Mouse (Mus musculus) urinary bladder, postnatal 0 days (tissue): ENCODE measurements around the gene Rbms2. TPM values are rescaled to one million over a fixed set of nuclear protein-coding genes. Genes with fewer than 3 reads are reported as not detected.
A peak's percentile ranks its signal among the peaks of the same experiment; 100 is the strongest.

Experiments
- microRNA counts: library from miRNA; unstranded; fragments of <30 nt; microRNA quantifications from one replicate; lab custom pipeline; 2016
- microRNA-seq: library from miRNA; unstranded; fragments of <30 nt; microRNA quantifications from one replicate; pipeline ENCODE4, GENCODE M21; 2016
- polyA plus RNA-seq: library from polyadenylated mRNA; unstranded; fragments of >200 nt; fragmentation: Nextera tagmentation; extraction: Ambion mirVana; gene quantifications from 2 replicates; pipeline ENCODE4 v1.2.1, GENCODE M21; 2015

Gene Rbms2
- 28.2 and 31.3 TPM in 2 replicates for polyA plus RNA-seq

DNA sequence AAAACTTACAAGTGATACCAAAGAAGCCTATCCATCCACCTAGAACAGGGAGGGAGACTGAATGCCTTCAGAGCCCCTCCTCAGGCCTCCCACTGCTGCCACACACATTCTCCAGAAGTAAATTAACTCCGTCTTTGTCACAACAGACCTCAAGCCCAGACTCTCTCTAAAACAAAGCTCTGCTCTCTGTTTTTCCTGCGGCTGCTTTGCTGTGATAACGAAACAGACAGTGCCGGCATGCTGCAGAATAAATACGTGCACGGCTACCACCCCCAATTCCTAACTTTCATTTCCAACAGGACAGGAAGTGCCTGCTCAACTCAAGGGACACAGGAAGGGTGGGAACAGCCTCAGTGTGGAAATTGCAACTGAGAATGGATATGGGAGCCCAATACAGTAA, at the start of gene Rbms2:
Gene Rbms2, minus strand, starts transcription at position 309 of the 400 bp plus-strand sequence.

DNA sequence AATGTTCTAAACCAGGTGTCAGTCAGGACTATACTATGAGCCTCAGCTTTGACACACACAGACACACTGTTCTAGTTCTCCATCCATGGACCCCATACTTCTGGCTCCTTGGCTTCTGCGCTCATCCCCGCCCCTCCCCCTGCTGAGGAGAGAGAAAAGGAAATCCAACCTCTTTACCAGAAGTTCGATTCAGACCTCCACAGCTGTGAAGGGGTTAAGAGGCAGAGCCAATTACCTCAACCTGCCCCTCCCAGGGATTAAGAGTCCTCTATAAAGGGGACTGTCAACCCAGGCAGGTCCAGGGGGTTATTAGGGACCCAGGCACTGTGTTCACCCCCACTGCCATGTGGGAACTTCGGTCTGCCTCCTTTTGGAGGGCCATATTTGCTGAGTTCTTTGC, 45.4 kb upstream of the Rbms2 start, which contains the start of gene Mip:
Gene Mip, plus strand, starts transcription at position 301 of the 400 bp plus-strand sequence.

DNA sequence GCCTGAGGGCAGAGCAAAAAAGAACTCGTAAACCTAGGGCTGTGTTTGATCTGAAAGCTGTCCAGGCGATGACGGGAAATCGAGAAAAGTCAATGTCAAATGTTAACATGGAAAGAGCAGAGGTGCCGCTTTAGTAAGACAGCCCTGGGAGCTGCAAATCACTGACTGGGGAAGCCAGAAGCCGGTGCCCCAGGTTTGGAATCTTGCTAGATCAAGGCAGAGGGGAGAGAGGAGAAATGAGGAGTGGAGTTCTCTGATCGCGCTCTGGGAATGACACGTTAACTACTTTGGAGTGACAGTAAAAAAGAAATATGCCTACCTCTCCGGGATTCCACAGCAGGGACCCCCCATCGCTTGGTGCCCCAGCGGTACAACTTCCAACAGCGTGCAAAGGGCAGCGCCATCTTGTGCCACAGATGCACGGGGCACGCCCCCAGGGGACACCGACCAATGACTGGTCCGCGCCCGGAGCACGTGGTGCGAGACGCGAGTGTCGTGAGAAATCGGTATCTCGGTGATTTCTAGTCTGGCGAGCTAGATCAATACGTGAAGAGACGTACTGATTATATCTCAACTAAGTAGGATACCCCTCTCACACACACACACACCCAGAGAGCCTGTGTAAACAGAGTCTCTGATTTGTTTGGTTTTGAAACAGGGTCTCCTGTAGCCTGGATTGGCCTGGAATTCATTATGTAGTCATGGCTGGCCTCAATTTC, 31.5 kb upstream of the Rbms2 start, which contains the start of gene Spryd4:
Gene Spryd4, minus strand, starts transcription at position 418 of the 719 bp plus-strand sequence.

DNA sequence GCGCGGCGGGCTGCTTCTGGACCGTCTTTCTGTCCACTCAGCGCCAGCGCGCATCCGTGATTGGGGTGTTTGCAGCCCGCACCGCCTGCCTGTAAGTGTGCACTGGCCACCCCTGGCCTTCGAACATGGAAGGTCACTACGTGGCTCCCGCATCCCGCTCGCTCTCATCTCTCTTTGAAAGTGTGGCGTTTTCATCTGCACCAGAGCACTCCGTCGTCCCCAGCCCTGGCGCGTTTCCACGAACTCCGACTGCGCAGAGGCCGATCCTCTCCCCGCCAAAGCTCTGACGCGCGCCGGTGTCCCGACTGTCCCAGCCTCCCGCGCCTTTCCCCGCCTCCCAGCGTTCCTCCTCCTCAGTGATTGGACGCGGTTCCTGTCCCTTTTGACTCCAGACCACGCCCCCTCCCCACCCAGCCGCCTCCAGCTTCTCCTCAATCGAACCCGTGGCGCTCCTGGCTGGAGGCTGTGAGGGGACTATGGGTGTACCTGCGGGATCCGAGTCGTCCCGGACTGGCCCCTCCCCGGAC, 14.0 kb upstream of the Rbms2 start, which contains the start of gene Gls2:
Gene Gls2, plus strand, starts transcription at position 434 of the 527 bp plus-strand sequence.

DNA sequence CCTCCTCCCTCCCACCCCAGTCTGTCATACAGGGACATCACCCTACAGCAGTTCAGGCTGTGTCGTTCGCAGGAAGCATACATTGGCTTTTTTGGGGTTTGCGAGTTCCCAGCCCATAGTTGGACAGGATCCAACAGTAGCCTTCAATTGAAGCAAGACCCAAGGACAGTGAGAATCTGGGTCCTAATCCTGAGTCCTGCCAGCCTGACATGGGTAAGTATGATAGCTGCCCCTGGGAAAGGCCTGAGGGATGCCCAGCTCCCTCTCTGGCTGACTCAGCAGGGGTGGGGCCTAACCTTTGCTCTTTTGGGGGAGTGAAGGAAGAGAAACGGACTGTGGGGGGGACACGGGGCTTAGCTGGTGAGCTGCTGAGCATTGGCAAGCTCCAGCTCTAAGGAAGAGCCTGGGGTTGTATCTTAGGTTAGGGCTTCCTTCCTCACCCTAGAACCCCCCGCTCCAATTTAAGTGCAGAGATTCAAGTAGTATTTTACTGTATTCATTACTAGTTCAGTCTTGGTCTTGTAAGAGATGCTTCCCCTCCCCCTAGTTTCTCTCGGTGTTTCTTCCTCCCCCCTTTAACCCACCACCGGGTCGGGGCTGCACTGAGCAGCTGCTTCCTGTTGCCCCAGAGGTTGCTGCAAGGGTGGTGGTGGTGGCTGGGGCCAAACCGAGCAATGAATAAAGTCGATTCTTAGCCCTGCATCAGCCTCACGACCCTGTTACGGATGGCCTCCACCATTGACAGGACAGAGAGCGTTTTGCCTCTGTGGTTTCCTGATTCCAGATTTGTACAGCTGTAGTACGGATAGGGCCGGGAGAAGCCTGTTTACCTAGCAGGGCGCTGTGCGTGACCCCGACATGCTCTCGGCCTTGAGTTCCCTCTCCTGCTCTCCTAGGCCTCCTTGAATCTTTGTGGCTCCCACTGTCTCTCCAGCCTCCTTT, 88.3 kb downstream of the Rbms2 start, which contains the start of gene Baz2a:
Gene Baz2a, plus strand, starts transcription at position 14 of the 942 bp plus-strand sequence.

DNA sequence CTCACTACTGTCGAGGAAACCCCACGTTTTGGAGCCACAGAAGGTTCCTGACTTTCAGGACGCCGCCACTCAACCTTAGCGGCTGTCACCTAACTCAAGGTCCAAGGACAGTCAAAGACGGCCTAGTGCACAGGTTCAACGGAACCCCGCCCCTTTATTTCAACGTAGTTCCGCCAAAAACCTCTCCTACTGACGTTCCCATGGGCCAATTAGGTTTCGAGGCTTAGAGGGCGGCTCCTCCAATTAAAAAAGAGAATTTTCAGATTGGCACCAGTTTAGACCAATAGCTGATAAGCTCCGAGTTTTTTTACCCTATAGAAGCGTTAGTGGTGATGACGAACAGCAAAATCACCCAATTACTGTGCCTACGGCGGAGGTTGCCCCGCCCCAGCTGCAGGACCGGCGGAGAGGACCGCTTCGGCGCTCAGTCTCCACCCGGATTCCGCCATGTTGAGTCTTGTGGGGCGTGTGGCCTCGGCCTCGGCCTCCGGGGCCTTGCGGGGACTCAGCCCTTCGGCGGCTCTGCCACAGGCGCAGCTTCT, 97.1 kb downstream of the Rbms2 start, which contains the start of gene Atp5b:
Gene Atp5b, plus strand, starts transcription at position 394 of the 542 bp plus-strand sequence.

MicroRNA genes within 50 kb of the gene (microRNA counts, 519-probe panel; counts per million panel counts)
- microRNA mmu-miR-677 (lab: Ali Mortazavi, UCI), result not detected

Small RNAs within 50 kb of the gene (microRNA-seq; reads per million reads assigned to microRNA genes)
- 13.6 reads per million, percentile 23 among the genes with 10 or more reads in this experiment for gene Mir677

Other genes starting within 250 kb of the Rbms2 start
- not detected in 2 replicates for gene Hsd17b6, start 172.7 kb downstream of the Rbms2 start, polyA plus RNA-seq
- gene Prim1, start 165.1 kb downstream of the Rbms2 start, polyA plus RNA-seq, result 18.1 and 22.6 TPM in 2 replicates
- gene Naca, start 144.7 kb downstream of the Rbms2 start, polyA plus RNA-seq, result 648 and 722 TPM in 2 replicates
- 280 and 335 TPM in 2 replicates for gene Ptges3, start 121.3 kb downstream of the Rbms2 start, polyA plus RNA-seq
- gene Atp5b, start 97.0 kb downstream of the Rbms2 start, polyA plus RNA-seq, result 2,155 and 2,375 TPM in 2 replicates
- 6.9 and 7.2 TPM in 2 replicates for gene Baz2a, start 88.7 kb downstream of the Rbms2 start, polyA plus RNA-seq
- gene Gls2, start 14.2 kb upstream of the Rbms2 start, polyA plus RNA-seq, result 0.37 and 0.49 TPM in 2 replicates
- gene Spryd4, start 31.5 kb upstream of the Rbms2 start, polyA plus RNA-seq, result 20.3 and 21.2 TPM in 2 replicates
- not detected in 2 replicates for gene Mip, start 45.5 kb upstream of the Rbms2 start, polyA plus RNA-seq
- gene Timeless, start 51.8 kb upstream of the Rbms2 start, polyA plus RNA-seq, result 10.5 and 13.6 TPM in 2 replicates
- gene Apon, start 73.8 kb upstream of the Rbms2 start, polyA plus RNA-seq, result 0.12 TPM in 1 of 2 replicates, not detected in the other
- gene Apof, start 88.4 kb upstream of the Rbms2 start, polyA plus RNA-seq, result 0.46 and 1.4 TPM in 2 replicates
- gene Stat2, start 90.3 kb upstream of the Rbms2 start, polyA plus RNA-seq, result 10.9 and 12.7 TPM in 2 replicates
- gene Il23a, start 118.5 kb upstream of the Rbms2 start, polyA plus RNA-seq, result not detected in 2 replicates
- gene Pan2, start 123.0 kb upstream of the Rbms2 start, polyA plus RNA-seq, result 11.6 and 12.1 TPM in 2 replicates
- 170 and 182 TPM in 2 replicates for gene Cnpy2, start 142.2 kb upstream of the Rbms2 start, polyA plus RNA-seq
- 150 and 164 TPM in 2 replicates for gene Cs, start 157.4 kb upstream of the Rbms2 start, polyA plus RNA-seq
- gene Coq10a, start 188.7 kb upstream of the Rbms2 start, polyA plus RNA-seq, result 16.9 TPM in 2 replicates
- 6.7 and 7.2 TPM in 2 replicates for gene Ankrd52, start 196.8 kb upstream of the Rbms2 start, polyA plus RNA-seq
- gene Slc39a5, start 220.9 kb upstream of the Rbms2 start, polyA plus RNA-seq, result 0.06 TPM in 1 of 2 replicates, not detected in the other
- 51.6 and 55.2 TPM in 2 replicates for gene Nabp2, start 231.2 kb upstream of the Rbms2 start, polyA plus RNA-seq
- 26.1 and 26.5 TPM in 2 replicates for gene Rnf41, start 231.4 kb upstream of the Rbms2 start, polyA plus RNA-seq